Mouse (Mus musculus): ENCODE measurements around the gene Unc5cl. TPM values are rescaled to one million over a fixed set of nuclear protein-coding genes. Genes with fewer than 3 reads are reported as not detected.

Gene Unc5cl
- polyA plus RNA-seq, 1 experiment, result 4.7 TPM

DNA sequence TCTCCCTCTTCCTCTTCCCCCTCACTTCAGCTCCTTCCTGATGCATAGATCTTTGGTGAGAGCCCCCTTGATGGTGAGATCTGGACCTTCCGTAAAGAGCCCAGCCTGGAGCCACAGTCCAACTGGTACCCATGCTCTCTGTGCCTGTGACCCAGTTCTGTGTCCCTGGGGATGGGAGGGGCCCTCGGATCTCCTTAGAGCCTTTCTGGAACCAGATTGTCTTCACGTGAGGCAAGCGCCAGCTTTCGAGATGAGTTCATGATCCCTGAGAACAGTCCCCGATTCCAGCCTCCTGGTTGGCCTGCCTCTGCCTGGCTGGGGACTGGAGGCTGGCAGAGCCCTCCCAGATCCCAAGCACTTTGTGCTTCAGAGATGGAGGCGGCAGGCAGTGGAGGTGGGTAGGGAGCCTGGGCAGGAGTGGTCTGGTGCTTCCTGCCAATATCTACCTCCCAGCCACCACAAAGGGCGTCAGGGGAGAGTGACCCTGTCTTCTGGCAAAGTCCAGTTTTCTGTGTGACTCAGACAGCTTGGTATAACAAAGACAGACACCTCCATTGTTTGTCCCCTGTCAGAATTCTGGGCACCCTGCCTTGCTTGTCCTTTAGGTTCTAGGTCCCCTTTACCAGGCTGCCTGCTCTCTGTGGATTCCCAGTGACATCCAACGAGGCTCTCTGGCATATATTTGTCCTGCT, 2.8 kb upstream of the Unc5cl start:
- H3K4me3 ChIP-seq (replicated peaks; ENCODE audit: control insufficient read depth, low read depth, low read length), result peak overlapping the region; percentile 75
- H3K4me1 ChIP-seq (ENCODE audit: control insufficient read depth, insufficient read depth, low read length), result no peaks in the 10 kb centered on the region; the same call in 1 of the 2 replicates
- peak overlapping the region; percentile 86 for H3K27ac ChIP-seq (ENCODE audit: control insufficient read depth, insufficient read depth, low read depth, low read length, poor library complexity)
- no peak for TF ChIP-seq CTCF (IDR thresholded peaks at IDR 0.05; ENCODE audit: control insufficient read depth, insufficient read depth, low read length)
- 65% methylated on average over 9 of the region's 9 CpGs for WGBS

DNA sequence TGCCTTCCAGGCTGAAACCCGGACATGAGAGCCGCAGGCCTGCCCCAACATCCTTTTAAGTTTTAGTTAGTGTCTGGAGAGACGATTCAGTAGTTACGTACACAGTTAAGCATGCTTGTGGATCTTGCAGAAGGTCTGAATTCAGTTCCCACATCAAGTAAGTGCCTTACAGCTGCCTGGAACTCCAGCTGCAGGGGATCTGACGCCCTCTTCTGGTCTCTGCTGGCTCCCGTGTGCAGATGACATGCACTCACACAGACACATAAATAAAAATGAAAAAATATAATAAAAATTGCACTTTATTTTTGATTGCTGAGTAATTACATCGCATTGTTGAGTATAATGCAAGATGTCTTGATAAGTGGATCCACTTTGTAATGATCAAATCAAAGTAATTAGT, 1.2 kb upstream of the Unc5cl start:
- H3K4me3 ChIP-seq (replicated peaks; ENCODE audit: control insufficient read depth, low read depth, low read length), result no peak overlapping the region
- TF ChIP-seq POLR2A (IDR thresholded peaks at IDR 0.05; ENCODE audit: borderline replicate concordance, control insufficient read depth, low read depth, low read length) (no peak), CTCF (IDR thresholded peaks at IDR 0.05; ENCODE audit: control insufficient read depth, insufficient read depth, low read length) (peak; percentile 48; the same call in 1 of the 2 replicates)
- WGBS, result 77% methylated on average over 7 of the region's 7 CpGs
- H3K4me1 ChIP-seq (ENCODE audit: control insufficient read depth, insufficient read depth, low read length), result no peaks in the 10 kb centered on the region; the same call in 1 of the 2 replicates
- H3K27ac ChIP-seq (ENCODE audit: control insufficient read depth, insufficient read depth, low read depth, low read length, poor library complexity), result no peak overlapping the region

DNA sequence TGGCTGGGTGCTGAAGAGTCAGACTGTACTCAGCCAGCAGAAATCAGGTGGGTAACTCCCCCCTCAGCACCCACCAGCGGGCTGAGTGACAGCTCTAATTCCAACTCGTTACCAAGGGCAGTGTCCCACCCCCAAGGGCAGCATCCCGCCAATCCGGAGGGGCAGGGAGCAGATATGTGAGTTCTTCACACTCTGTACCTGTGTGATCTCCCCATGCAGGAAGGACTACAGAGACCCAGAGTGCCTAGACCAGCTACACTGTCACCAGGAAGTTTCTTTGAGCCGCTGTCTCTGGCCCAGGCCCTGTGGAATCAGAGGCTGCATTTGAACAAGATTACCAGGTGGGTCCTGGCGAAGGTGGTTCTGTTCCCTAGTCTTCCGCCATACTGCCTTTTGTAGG, 511 bp upstream of the Unc5cl start:
- no peak overlapping the region for H3K4me3 ChIP-seq (replicated peaks; ENCODE audit: control insufficient read depth, low read depth, low read length)
- TF ChIP-seq CTCF (IDR thresholded peaks at IDR 0.05; ENCODE audit: control insufficient read depth, insufficient read depth, low read length), result no peak
- TF ChIP-seq POLR2A (IDR thresholded peaks at IDR 0.05; ENCODE audit: borderline replicate concordance, control insufficient read depth, low read depth, low read length), result no peak
- no peaks in the 10 kb centered on the region; the same call in 1 of the 2 replicates for H3K4me1 ChIP-seq (ENCODE audit: control insufficient read depth, insufficient read depth, low read length)
- no peak overlapping the region for H3K27ac ChIP-seq (ENCODE audit: control insufficient read depth, insufficient read depth, low read depth, low read length, poor library complexity)
- 77% methylated on average over 7 of the region's 7 CpGs for WGBS

DNA sequence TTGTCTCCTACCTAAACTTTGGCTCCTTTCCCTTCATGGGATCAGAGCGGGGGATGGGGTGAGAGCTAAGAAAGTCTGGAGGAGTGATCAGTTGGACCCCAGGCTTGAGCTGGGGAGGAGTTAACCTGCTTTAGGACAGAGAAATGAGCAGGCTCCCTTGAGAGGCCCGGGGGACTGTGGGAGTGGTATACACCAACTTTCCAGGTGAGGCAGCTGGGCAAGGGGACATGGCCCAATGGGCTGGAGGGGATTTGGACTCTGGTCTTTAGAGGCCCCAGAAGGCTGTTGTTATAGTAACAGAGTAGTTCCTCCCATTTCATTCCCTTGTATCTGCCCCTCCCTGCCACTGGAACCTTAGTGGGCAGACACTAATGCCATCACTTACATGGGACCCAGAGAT, 1.3 kb downstream of the Unc5cl start:
- Histone ChIP-seq H3K27ac (ENCODE audit: control insufficient read depth, insufficient read depth, low read depth, low read length, poor library complexity) (no peak overlapping the region), H3K4me1 (ENCODE audit: control insufficient read depth, insufficient read depth, low read length) (no peaks in the 10 kb centered on the region), H3K4me3 (replicated peaks; ENCODE audit: control insufficient read depth, low read depth, low read length) (no peak overlapping the region)
- TF ChIP-seq POLR2A (IDR thresholded peaks at IDR 0.05; ENCODE audit: borderline replicate concordance, control insufficient read depth, low read depth, low read length) (no peak), CTCF (IDR thresholded peaks at IDR 0.05; ENCODE audit: control insufficient read depth, insufficient read depth, low read length) (no peak)
- WGBS, result 86% methylated on average over 2 of the region's 2 CpGs

DNA sequence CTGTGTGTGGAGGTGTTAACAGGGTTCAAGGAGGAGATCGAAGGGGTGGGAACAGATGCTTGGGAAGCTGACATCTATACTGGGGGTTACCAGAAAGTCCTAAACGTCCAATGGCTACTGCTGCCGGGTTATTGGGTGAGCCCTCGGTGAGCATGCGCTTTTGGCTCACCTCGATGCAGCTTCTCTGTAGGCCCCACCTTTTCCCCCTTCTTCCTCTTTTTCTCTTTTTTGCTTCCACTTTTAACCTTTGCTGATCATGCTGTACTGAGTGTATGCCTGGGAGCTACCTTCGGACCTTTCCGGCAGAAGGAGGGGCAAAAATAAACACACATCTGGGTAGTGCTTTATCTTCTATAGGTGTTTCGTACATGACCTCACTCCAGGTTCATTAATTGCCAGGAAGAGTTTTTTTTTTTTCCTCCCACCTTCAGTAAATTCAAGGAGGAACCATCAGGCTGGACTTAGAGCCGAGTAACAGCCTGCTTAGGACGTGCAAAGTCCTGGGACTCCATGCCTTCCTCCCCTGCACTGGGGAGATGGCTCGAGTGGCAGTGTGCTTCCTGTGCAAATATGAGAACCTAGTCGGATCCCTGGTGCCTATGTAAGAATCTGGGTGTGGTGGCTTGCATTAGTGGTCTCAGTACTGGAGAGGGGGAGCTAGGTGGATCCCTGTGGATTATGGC, 3.4 kb downstream of the Unc5cl start:
- Histone ChIP-seq H3K4me1 (ENCODE audit: control insufficient read depth, insufficient read depth, low read length) (no peaks in the 10 kb centered on the region), H3K4me3 (replicated peaks; ENCODE audit: control insufficient read depth, low read depth, low read length) (no peak overlapping the region), H3K27ac (ENCODE audit: control insufficient read depth, insufficient read depth, low read depth, low read length, poor library complexity) (no peak overlapping the region)
- no peak for TF ChIP-seq CTCF (IDR thresholded peaks at IDR 0.05; ENCODE audit: control insufficient read depth, insufficient read depth, low read length)
- TF ChIP-seq POLR2A (IDR thresholded peaks at IDR 0.05; ENCODE audit: borderline replicate concordance, control insufficient read depth, low read depth, low read length), result no peak
- WGBS, result 18% methylated on average over 13 of the region's 13 CpGs

DNA sequence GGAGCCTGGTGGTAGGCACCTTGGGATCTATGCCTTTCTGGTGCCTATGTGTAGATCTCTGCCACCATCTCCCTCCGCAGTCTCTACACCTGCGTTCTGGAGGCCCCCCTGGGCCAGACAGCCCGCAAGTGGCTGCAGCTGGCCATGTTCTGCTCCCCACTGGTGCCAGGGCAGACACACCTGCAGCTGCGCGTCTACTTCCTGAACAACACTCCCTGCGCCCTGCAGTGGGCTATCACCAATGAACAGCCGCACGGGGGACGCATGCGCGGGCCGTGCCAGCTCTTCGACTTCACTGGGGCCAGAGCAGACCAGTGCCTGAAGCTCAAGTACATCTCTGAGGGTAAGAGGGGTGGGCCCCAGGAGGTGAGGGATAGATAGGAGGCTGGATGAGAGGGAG, 7.4 kb downstream of the Unc5cl start:
- Histone ChIP-seq H3K4me1 (ENCODE audit: control insufficient read depth, insufficient read depth, low read length) (no peaks in the 10 kb centered on the region), H3K27ac (ENCODE audit: control insufficient read depth, insufficient read depth, low read depth, low read length, poor library complexity) (no peak overlapping the region), H3K4me3 (replicated peaks; ENCODE audit: control insufficient read depth, low read depth, low read length) (no peak overlapping the region)
- 51% methylated on average over 13 of the region's 13 CpGs for WGBS
- TF ChIP-seq POLR2A (IDR thresholded peaks at IDR 0.05; ENCODE audit: borderline replicate concordance, control insufficient read depth, low read depth, low read length), result no peak
- TF ChIP-seq CTCF (IDR thresholded peaks at IDR 0.05; ENCODE audit: control insufficient read depth, insufficient read depth, low read length), result no peak

DNA sequence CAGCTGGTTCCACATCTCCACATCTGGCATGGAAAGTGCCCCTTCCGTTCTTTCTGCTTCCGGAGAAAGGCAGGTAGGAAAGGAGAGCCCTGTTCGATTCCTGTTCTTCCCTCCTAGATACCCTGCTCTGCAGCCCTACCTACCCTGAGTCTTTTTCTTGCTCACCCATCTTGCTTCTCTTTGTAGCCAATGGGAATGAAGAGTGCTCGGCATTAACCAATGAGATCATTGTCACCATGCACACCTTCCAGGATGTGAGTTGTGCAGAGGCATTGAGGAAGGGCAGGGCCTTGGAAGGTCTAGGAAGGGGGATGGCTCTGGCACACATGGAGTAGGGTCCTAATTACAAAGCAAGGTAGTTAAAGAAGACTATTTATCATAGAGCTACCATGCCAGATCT, 8.7 kb downstream of the Unc5cl start:
- 85% methylated on average over 4 of the region's 4 CpGs for WGBS
- H3K4me3 ChIP-seq (replicated peaks; ENCODE audit: control insufficient read depth, low read depth, low read length), result no peak overlapping the region
- H3K27ac ChIP-seq (ENCODE audit: control insufficient read depth, insufficient read depth, low read depth, low read length, poor library complexity), result no peak overlapping the region
- TF ChIP-seq POLR2A (IDR thresholded peaks at IDR 0.05; ENCODE audit: borderline replicate concordance, control insufficient read depth, low read depth, low read length) (no peak), CTCF (IDR thresholded peaks at IDR 0.05; ENCODE audit: control insufficient read depth, insufficient read depth, low read length) (no peak)
- no peaks in the 10 kb centered on the region for H3K4me1 ChIP-seq (ENCODE audit: control insufficient read depth, insufficient read depth, low read length)

DNA sequence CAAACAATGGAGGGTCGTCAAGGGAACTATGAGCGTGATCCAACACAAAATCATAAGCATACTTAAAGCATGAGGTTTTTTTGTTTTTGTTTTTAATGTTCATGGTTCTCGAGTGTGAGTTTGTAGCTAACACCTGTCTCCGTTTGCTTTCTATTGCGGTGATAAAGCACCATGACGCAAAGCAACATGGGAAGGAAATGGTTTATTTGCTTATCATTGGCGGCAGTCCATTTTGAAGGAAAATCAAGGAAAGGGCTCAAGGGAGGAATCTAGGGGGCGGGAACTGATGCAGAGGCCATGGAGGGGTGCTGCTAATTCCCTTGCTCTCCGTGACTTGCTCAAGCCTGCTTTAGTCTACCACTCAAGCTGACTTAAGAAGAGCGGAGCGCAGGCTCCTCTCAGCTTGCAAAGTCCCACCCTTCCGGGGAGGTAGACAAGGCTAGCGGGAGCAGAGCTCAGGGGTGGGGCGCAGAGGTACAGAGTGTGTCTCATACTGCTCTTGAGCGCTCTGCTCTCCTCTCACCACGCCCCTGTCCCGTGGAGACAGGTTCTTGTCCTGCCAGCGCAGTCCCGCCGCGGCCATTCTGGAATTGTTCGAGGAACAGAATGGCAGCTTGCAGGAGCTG, 12.2 kb downstream of the Unc5cl start:
- Histone ChIP-seq H3K4me1 (ENCODE audit: control insufficient read depth, insufficient read depth, low read length) (no peaks in the 10 kb centered on the region), H3K27ac (ENCODE audit: control insufficient read depth, insufficient read depth, low read depth, low read length, poor library complexity) (no peak overlapping the region; the same call in 1 of the 2 replicates), H3K4me3 (replicated peaks; ENCODE audit: control insufficient read depth, low read depth, low read length) (no peak overlapping the region)
- WGBS, result 69% methylated on average over 22 of the region's 22 CpGs
- TF ChIP-seq CTCF (IDR thresholded peaks at IDR 0.05; ENCODE audit: control insufficient read depth, insufficient read depth, low read length), result no peak
- no peak for TF ChIP-seq POLR2A (IDR thresholded peaks at IDR 0.05; ENCODE audit: borderline replicate concordance, control insufficient read depth, low read depth, low read length)

All from bone marrow, adult 2 months (tissue).